Mouse (Mus musculus) fat pad, adult 2 months (tissue): ENCODE measurements around the gene Gm3500.
"Not testable (repeated sequence)": the region's sequence is repeated elsewhere in the genome, so short reads cannot be mapped to it uniquely, and the experiment has no call there.

Experiments
- DNase-seq: peaks from one replicate; pipeline ENCODE4 v3.0.0-alpha.2; 2011; ENCODE audit warnings: low read depth, low spot score; ENCODE audit errors: extremely low read depth

Gene Gm3500

GRCm38 (mm10) chr14:5388949-5389348 is at the start of gene Gm3500:
Gene Gm3500 (minus strand): TSS chr14:5389049.
- not testable (repeated sequence) for DNase-seq

GRCm38 (mm10) chr14:5334828-5335227 is 54.0 kb downstream of the Gm3500 start, which contains the start of gene Gm3542:
Gene Gm3542 (minus strand): TSS chr14:5334928.
- DNase-seq, result not testable (repeated sequence)
